Mouse (Mus musculus): ENCODE results near the gene Galk1. TPM values are rescaled to one million over a fixed set of nuclear protein-coding genes. Genes with fewer than 3 reads are reported as not detected.

Gene Galk1
- polyA plus RNA-seq, 2 experiments = 55.9 to 102 TPM

DNA sequence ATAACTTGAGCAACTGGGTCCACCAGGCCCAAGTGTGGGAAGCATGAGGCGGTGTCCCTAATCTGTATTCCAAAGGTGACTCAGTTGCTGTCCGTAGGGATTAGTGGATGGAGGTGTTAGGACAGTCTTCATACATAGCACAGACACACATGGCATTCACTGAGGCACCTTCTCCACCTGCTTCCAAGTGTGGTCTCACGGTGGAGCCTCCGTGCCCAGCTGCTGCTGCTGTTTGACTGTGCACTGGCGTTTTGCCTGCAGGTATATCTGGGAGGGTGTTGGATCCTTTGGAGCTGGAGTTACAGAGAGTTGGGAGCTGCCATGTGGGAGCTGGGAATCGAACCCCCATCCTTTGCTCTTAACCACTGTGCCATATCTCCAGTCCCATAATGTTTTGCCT is 22.1 kb upstream of the Galk1 start:
- Histone ChIP-seq H3K4me3 (ENCODE audit: insufficient read depth in 1 of 2, low read depth in 2 of 2, low read length in 2 of 2) (no peak overlapping the region), H3K9me3 (ENCODE audit: control insufficient read depth, low read length) (no peaks in the 10 kb centered on the region), H3K4me2 (ENCODE audit: low read depth) (no peak overlapping the region), H3K36me3 (replicated peaks; ENCODE audit: control insufficient read depth, insufficient read depth, low read depth) (peaks cover 9% of the 10 kb centered on the region), H3K27me3 (ENCODE audit: control insufficient read depth, insufficient read depth, low read length) (no peaks in the 10 kb centered on the region), H3K4me1 (replicated peaks; ENCODE audit: control insufficient read depth in 2 of 2, insufficient read depth in 2 of 2, low read length in 1 of 2) (peaks cover 10 to 20% of the 10 kb centered on the region in 2 experiments), H3K27ac (no peak overlapping the region), H3K9ac (replicated peaks) (no peak overlapping the region)
- no peak for TF ChIP-seq EP300 (IDR thresholded peaks at IDR 0.05; ENCODE audit: low read depth)
- ATAC-seq (ENCODE audit: insufficient read depth) (no peak), DNase-seq (ENCODE audit: low read depth in 3 of 3, low spot score in 3 of 3) (no peak)
- 89% methylated on average over 6 of the region's 6 CpGs for WGBS (ENCODE audit: insufficient replicate concordance)

GRCm38 (mm10) chr11:116030898-116031845 is 18.7 kb upstream of the Galk1 start:
- Histone ChIP-seq H3K27ac (peak overlapping the region; percentile 97), H3K4me1 (replicated peaks; ENCODE audit: control insufficient read depth in 2 of 2, insufficient read depth in 2 of 2, low read length in 1 of 2) (peaks cover 10 to 29% of the 10 kb centered on the region in 2 experiments), H3K9ac (replicated peaks) (peak overlapping the region; percentile 100), H3K4me3 (ENCODE audit: insufficient read depth in 1 of 2, low read depth in 2 of 2, low read length in 2 of 2) (peak overlapping the region; percentile 71 to 85), H3K36me3 (replicated peaks; ENCODE audit: control insufficient read depth, insufficient read depth, low read depth) (no peaks in the 10 kb centered on the region; the same call in 1 of the 2 replicates), H3K27me3 (ENCODE audit: control insufficient read depth, insufficient read depth, low read length) (no peaks in the 10 kb centered on the region), H3K9me3 (ENCODE audit: control insufficient read depth, low read length) (no peaks in the 10 kb centered on the region), H3K4me2 (ENCODE audit: low read depth) (peak overlapping the region; percentile 100)
- ATAC-seq (ENCODE audit: insufficient read depth) (peak; percentile 19), DNase-seq (ENCODE audit: low read depth in 3 of 3, low spot score in 3 of 3) (peak in 1 of 3 experiments; percentile 46)
- WGBS (ENCODE audit: insufficient replicate concordance) = 21% methylated on average over 14 of the region's 14 CpGs
- TF ChIP-seq EP300 (IDR thresholded peaks at IDR 0.05; ENCODE audit: low read depth) = no peak
- no peak for TF ChIP-seq CTCF (IDR thresholded peaks at IDR 0.05; ENCODE audit: low read depth)

- no peaks in the 10 kb centered on the region; the same call in 1 of the 2 replicates for H3K36me3 ChIP-seq (replicated peaks; ENCODE audit: control insufficient read depth, insufficient read depth, low read depth)
- H3K9ac ChIP-seq (replicated peaks) = peak within 1 kb of the TSS; percentile 100
- WGBS (ENCODE audit: insufficient replicate concordance) = under 1% methylated on average over 64 of the region's 67 CpGs
- TF ChIP-seq EP300 (IDR thresholded peaks at IDR 0.05; ENCODE audit: low read depth) (peak; percentile 92), CTCF (IDR thresholded peaks at IDR 0.05; ENCODE audit: low read depth) (no peak)
- no peaks in the 10 kb centered on the region for H3K9me3 ChIP-seq (ENCODE audit: control insufficient read depth, low read length)
- peak; percentile 95 to 96 (median 96) for DNase-seq (ENCODE audit: low read depth in 3 of 3, low spot score in 3 of 3)
- peaks cover 10 to 30% of the 10 kb centered on the region in 2 experiments for H3K4me1 ChIP-seq (replicated peaks; ENCODE audit: control insufficient read depth in 2 of 2, insufficient read depth in 2 of 2, low read length in 1 of 2)
- ATAC-seq (ENCODE audit: insufficient read depth) = peak; percentile 92
- peak within 1 kb of the TSS; percentile 71 to 85 for H3K4me3 ChIP-seq (ENCODE audit: insufficient read depth in 1 of 2, low read depth in 2 of 2, low read length in 2 of 2)
- no peaks in the 10 kb centered on the region for H3K27me3 ChIP-seq (ENCODE audit: control insufficient read depth, insufficient read depth, low read length)
- H3K4me2 ChIP-seq (ENCODE audit: low read depth) = peak within 1 kb of the TSS; percentile 100
- peak within 1 kb of the TSS; percentile 97 for H3K27ac ChIP-seq
Measured at GRCm38 (mm10) chr11:116030088-116030897, 17.8 kb upstream of the Galk1 start, which contains the start of gene Unk. Gene Unk (plus strand): TSS chr11:116030322.

DNA sequence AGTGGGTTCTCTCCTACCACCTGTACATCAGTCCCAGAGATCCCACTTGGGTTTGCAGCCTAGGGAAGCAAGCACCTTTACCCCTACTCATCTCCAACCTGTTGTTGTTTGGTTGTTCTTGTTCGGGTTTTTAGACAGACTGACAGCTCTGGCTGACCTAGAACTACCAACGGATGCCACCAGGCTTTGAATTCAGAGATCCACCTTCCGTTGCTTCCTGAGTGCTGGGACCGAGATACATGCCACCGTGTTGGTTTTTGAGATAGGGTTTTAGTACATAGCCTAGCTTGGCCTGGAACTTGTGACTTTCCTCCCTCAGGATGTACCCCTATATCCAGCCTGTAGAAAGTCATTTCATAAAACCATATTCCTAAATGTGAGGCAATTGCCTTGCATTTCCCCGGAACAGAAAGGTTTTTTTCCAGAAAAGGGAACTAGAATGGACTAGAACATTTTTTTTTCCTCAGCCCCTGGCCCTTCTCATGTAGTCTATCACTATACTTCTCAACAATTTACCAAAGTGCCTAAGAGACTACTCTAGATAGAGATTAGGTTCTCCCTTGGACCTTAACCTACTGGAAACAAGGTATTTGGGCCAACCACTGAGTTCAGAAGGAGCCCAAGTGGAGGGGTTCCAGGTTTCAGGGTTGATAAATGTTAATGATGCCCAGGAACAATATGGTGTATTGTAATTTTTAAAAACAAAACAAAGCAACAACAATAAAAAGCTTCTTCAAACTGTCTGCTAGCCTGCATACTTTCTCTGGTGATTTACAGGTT is 16.8 kb upstream of the Galk1 start:
- ATAC-seq (ENCODE audit: insufficient read depth) (no peak), DNase-seq (ENCODE audit: low read depth in 3 of 3, low spot score in 3 of 3) (no peak)
- H3K4me3 ChIP-seq (ENCODE audit: insufficient read depth in 1 of 2, low read depth in 2 of 2, low read length in 2 of 2) = peak overlapping the region; percentile 71 to 85
- H3K27ac ChIP-seq = peak overlapping the region; percentile 97
- no peaks in the 10 kb centered on the region for H3K9me3 ChIP-seq (ENCODE audit: control insufficient read depth, low read length)
- TF ChIP-seq EP300 (IDR thresholded peaks at IDR 0.05; ENCODE audit: low read depth) = no peak
- TF ChIP-seq CTCF (IDR thresholded peaks at IDR 0.05; ENCODE audit: low read depth) = no peak
- no peaks in the 10 kb centered on the region; the same call in 1 of the 2 replicates for H3K36me3 ChIP-seq (replicated peaks; ENCODE audit: control insufficient read depth, insufficient read depth, low read depth)
- H3K9ac ChIP-seq (replicated peaks) = peak overlapping the region; percentile 100
- H3K27me3 ChIP-seq (ENCODE audit: control insufficient read depth, insufficient read depth, low read length) = no peaks in the 10 kb centered on the region
- peak overlapping the region; percentile 100 for H3K4me2 ChIP-seq (ENCODE audit: low read depth)
- H3K4me1 ChIP-seq (replicated peaks; ENCODE audit: control insufficient read depth in 2 of 2, insufficient read depth in 2 of 2, low read length in 1 of 2) = peaks cover 13 to 33% of the 10 kb centered on the region in 2 experiments
- WGBS (ENCODE audit: insufficient replicate concordance) = 52% methylated on average over 6 of the region's 6 CpGs

All from liver, embryonic 14.5 days (tissue).